Mouse (Mus musculus) mature B cell (primary cell): ENCODE data around the gene Cdk5rap3.

ENCODE experiments used
- in situ Hi-C: fragments of 300-500 bp; cut with MboI; formaldehyde crosslinking; loops from 2 replicates; pipeline ENCODE4 v1.14.3; 2019

The Cdk5rap3 gene

DNA sequence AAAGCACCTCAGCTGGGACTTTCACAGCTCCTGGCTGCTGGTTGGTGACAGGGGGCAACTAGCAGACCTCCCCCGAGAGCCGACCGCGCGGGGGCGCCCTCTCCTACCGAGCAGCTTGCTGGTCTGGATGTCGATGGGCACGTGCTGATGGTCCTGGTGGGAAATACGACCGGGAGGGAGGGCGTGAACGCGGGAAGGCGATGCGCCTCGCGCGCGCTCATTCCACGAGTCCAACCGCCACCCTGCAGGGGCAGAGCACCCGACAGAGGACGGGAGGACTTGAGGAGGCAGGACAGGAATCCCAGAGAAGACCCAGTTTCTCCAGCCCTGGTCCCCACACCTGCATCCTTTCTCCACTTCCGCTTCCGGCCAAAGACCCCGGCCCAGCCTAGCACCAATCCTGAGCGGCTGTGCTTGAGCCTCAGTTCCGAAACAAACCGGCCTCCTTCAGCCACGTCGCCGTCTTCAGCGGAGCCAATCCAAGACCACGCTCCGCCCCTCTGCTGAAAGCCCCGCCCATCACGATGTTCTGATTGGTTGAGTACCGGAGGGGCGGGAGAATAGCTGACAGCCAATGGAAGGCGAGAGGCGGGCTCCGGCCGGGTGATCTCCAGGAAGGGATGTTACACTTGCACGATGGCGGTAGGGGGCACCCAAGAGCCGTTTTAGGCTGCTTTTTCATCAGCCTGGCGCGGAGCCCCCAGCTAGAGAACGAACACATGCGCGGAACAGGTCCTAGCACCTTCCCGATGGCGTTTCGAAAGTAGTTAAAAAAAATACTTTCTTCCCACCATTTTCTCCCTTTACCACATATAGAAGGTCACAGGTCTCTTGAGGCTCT is at the start of gene Cdk5rap3:
Cdk5rap3 (minus strand) TSS at position 453 of the 841 bp plus-strand sequence.
- in situ Hi-C loops, result no loop called here

DNA sequence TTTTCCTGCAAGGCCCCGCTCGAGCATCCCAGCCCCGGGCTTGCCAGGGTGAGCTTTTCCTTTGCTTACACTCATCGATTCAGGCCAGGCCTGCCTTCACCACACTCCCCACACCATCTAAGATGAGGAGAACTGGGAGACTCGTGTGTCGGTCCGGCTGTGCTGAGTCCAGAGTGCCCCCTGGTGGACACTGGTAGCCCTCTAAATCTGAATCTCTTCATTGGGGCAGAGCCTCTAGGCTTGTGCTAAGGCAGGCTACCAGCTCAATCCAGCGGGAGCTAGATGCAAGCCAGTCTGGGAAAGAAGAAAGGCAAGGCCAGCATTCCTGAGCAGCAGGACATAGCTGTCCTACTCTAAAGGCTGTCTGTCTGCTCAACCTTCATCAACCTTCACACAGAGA is 47.3 kb upstream of the Cdk5rap3 start:
- in situ Hi-C loops, result no loop called here

DNA sequence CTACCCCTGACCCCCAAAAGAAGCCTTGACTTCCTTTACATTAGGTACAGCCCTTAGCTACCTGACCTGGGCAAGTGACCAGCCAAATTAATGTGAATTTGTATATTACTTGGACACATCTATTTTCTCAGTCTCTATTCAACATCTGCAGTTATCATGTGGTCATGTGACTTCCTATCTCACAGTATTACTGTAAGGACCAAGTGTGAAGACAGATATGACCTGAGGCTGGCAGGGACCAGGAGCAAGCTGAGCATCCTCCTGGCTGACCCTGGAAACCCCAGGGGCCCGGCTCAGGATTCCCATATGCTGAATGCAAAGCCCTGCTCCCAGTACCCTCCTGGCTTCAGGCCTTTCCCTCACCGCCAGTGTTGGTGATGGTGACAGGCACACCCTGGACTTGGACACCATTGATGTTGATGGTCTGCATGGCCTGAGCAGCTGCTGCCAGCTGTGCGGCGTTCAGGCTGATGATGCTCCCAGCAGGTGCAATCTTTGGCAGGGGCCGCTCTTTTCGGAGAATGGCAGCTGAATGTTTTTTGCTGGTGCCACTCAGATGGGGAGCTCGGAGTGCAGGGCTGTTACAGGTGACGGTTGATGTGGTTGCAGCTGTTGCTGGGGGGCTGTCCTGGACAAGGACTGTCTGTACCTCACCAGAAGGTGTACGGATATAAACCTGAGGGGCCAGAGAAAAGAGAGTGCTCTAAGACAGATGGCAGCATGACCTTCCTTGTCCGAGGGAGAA is 40.9 kb upstream of the Cdk5rap3 start:
- in situ Hi-C loops, result no loop called here

DNA sequence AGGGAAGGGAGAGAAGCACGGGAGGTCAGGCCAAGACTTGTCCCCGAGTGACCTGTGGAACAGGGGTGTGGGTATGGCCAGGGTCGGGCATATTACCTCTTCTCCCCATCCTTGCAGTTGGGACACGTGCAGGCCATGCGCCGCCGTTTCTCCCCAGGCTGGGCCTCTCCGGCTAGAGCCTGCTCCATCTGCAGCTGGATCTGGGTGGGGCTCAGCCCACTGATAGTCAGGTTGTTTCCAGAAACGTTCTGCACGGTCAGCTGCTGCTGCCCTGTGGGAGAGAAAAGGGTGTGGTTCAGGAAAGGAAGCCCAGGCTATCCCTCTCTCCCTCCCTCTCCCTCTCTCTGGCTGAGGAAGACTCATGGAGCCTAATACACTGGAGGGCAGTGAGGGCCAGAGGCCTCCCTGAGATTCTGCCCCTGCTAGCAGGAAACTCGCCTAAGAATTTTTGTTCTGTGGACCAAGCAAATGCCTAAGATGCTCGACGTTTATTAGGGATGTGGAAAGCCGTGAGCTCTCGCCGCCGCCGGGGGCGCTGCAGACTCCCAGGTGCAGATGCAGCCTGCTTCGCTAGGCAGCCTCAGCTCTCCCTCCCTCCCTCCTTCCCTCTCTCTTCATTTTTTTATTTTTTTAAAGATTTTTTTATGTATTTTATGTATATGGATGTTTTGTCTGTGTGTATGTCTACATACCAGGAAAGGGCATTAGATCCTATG is 39.9 kb upstream of the Cdk5rap3 start:
- in situ Hi-C loops, result no loop called here

DNA sequence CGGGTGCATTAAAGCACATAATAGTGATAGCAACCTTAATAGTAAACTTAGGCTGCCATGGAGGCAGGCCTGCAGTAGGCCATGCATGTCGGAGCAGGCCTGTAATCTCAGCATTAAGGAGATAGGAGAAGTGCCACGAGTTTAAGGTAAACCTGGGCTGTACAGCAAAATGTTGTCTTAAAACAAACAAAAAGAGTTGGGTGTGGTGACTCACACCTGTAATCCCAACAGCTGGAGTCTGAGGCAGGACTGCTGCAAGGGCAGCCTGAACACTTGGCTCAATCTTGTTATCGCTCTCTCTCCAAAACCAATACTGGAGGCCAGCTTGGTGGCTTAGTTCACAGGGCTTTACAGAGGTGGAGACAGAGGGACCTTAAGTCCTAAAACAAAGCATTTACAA is 38.8 kb upstream of the Cdk5rap3 start:
- in situ Hi-C loops, result no loop called here

DNA sequence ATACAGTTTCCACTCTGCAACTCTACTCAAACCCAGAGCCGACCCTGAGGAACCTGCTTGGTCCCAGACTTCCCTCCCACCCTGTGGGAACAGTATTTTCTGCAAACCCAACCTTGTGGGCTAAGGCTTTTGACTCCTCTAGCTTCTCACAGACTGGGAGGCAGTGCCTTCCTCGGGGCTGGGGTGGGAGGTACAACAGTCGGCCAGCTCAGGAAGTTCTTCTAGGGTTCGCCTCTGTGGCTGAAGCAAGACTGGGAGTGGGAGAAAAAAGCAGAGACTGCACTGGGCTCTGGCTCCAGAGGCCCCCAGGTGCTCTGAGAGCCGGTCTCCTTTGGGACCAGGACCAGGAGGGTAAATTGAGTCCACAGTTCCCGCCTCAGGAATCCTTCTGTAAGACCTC is 36.6 kb upstream of the Cdk5rap3 start:
- in situ Hi-C loops, result no loop called here

DNA sequence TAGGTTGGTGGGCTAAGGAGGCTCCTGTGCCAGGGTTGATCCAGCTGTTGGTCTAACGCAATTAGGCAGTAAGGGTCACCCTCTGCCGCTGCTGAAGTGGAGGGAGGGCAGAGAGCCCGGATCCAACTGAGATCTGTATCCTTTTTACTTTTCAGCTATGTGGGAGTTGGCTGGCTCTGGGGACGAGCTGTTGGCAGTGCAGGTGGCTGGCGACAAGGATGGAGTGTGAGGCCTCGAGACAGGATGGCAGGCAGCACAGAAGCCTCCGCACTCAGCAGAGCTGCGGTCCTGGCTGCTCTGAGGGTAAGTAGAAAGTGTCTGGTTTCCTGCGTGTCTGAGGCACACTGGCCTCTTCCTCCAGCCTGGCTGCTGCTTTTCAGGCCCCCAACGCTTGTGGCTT is 36.1 kb upstream of the Cdk5rap3 start:
- in situ Hi-C loops, result no loop called here

DNA sequence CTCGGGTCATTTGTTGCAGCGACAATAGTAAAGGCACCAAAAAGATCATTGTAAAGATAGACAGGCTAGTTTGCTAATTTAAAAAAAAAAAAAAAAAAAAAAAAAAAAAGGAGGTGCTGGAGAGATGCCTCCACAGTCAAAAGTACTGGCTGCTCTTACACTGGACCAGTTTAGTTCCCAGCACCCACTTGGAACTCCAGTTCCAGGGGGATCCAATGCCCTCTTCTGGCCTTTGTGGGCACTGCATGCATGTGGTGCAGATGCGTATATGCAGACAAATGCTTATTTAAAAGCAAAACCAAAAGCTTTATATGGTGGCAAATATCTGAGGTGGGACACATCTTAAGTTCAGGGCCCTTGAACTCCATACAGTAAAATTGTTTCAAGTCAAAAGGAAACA is 34.5 kb upstream of the Cdk5rap3 start:
- in situ Hi-C loops, result no loop called here

DNA sequence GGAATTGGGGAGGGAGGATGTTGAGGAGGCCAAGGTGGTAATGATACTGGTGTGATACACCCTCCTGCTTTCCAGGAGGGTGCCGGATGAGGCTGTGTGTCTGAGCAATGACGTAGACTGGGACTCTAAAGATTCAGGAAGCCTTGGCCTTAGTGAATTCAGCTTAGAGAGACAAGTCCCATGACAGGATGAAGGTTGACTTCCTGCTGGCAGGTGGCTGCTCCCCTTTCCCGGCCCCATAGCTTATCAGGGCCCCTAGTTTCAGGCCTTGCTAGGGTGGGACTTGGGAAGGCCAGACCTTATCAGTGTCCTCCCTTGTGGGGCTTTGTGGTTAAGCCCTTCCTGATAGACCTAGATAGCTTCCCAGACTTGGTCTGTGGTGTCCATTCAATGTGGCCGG is 31.6 kb upstream of the Cdk5rap3 start:
- in situ Hi-C loops, result no loop called here

DNA sequence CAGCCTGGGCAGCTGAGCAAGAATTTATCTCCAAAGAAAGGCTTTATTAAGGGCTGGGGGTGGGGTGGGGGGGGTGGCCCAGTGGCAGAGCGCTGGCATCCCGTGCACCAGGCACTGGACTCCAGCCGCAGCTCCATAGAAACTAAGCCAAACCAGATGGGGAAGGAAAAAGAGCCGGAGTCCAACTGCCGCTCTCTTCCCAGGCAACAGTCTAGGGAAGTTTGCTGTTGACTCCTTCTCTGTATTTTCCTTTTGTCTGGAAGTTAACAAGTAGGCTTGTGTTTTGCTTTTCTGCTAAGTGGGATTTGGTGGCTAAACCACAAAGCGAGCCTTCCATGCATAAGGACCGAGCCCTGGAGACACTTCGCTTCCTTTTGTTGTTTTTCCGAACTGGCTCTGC is 30.2 kb upstream of the Cdk5rap3 start:
- in situ Hi-C loops, result no loop called here

DNA sequence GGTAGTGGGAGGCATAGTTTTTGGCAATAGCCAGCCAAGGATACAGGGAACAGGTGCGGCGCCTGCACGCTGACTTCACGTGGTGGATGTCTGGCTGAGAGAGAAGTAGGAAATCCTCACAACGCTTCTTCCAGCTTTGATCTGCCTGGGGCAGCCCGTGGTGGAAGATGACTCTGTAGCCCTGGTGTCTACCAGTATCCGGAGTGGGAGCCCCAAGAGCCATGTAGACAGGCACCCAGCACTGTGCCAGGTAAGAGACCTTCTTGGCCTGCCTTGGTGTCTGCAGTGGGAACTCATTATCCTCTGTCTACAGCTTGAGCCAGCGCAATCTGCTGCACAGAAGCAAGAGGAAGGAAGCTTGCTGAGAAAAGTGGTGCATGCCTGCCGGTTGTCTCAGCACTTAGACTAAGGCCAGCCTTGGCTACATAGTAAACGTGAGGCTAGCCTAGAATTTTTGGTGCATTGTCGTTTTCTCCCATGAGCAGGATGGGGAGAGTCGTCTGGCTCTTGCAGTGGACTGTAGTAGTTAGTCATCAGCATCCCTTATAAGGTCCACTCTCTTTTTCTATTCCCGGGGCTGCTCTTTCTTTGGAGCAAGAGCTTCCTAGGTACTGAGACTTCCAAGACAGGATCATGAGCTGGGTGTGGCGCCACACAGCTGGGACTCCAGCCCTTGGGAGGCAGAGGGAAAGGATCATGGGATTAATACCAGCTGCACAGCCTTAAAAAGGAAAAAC is 28.7 kb upstream of the Cdk5rap3 start:
- in situ Hi-C loops, result no loop called here

DNA sequence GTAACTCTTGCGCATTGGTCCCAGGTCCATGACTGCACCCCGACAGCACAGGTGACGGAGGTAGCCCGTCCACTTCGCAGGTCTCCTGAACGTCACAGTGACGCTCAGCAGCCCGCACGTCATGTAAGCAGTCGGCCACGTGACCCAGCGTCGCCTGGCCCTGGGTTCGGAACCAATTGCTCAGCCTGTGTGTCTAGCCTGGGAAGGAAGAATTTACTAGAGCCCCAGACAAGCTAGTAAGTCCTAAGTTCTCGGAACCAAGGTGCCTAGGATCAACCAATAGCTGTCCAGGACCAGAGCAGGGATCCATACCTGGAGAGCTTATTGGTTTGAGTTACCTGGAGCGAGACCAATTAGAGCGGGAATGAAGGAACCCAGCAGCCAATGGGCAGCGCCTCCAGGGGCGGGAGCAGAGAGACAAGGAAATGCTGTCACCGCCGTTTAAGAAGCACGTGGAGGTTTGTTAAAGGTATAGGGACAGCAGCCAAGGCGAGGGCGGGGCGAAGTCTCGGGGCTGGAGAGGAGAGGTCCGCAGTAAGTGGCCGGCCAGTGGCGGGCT is 27.5 kb upstream of the Cdk5rap3 start, which contains the start of gene Pnpo:
Pnpo (minus strand) TSS at position 241 of the 559 bp plus-strand sequence.
- in situ Hi-C loops, result no loop called here

DNA sequence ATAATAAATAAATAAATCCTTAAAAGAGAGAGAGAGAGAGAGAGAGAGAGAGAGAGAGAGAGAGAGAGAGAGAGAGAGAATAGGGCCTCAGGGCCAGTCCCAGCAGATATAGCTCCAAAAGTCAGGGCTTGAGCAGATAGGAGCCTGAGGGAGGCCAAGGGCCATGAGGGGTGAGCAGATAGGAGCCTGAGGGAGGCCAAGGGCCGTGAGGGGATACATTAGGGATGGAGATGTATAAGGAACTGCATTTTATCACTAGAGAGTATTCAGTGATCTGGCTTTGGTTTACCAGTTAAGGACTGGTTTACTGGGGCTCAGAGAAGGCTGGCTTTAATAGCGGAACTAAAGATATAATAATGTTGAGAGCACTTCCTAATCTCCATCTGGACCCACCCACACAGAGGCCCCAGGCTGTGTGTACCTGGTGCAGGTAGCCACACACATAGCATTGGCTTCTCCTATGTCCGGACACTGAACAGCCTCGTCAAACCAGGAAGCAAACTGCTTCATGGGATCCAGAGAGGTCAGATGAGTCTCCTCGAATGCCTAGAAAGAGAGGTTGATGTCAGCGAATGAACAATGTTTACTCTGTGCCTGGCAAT is 25.8 kb upstream of the Cdk5rap3 start:
- in situ Hi-C loops, result no loop called here

DNA sequence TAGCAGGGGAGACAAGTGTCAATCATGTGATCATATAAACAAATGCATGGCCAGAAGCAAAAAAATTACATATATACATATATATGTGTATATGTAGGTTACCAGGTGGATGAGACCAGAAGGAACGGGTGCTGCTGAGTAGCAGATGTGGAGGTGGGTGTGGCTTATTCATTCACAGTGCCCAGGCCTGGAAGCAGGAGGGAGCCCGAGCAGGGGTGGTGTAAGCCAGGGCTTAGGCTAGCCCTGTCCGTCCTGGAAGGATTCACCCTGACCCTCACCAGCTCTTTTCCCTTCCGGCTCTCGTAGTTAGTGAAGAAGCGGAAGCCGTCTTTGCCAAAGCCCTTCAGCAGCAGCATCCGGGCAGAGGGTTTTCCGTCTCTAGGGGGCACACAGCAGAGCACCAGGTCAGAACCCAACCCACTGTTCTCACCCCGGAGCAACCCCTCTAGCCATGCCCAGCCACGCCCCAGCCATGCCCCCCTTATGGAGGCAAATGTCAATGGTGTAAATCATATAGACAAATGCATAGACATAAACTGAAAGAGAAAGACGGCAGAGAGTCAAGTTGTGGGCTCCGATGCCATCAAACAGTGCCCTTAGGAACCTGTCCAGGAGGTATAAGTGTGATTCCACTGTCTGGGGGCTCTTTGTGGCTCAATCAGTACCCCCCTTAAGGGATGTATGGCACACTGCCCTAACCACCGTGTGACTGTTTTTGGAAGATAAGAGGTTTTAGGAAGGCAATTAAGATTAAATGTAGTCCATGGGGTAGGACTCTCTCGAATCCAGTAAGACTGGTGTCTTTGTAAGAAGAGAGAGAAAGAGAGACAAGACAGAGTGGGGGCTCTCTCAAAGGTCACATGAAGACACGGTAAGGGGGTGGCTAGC is 24.5 kb upstream of the Cdk5rap3 start:
- in situ Hi-C loops, result no loop called here

DNA sequence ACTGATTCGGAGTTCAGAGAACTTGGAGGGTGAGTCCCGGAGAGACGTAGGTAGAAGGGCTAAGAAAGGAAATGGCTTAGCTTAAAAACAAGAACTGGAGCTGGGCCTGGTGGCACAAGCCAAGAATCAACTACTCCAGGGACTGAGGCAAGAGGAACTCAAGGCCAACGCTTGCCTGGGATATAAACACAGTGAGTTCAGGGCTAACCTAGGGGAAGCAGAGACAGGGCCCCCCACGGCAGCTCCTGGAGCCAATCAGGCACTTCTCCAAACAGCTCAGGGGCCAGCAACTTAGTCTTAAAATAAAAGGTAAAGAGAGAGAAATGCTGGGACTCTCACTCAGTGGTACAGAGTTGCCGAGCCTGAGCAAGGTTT is 22.1 kb upstream of the Cdk5rap3 start:
- in situ Hi-C loops, result no loop called here

DNA sequence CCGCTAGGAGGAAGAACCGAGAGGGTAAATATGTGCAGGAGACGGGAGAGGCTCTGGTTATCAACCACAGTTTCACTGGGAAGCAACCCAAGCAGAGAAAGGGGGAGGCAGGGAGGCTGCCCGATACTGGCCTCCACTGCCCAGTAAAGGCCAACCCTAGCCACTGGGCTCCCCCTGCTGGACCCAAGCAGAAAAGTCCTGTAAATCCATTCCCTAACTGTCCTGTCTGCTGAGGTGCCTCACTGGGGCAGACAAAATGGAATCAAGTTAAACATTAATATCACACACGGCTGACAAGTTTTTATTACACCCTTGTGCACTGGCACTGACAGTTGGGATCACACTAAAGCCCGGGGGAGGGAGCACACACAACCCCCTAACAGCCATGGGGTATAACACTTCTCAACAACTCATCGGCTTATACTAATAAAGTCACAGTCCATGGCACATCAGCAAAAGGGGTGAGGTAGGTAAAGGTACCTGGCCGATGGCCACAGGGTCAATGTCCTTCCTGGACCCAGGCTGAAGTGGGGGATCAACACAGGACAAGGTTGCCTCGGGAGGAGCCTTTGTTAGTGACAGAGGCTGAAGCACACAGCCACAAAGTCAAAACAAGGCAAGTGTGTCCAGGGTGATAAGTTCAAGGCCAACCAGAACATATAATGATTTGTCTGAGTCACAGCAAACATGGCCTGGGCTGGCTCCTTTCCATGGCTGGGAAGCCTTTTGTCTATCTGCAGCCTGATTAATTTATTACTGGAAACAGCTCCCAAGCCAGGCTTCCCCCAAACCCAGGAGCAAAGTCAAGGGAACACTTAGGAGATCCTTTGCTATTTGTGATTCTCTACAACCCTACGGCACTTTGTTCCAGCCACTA is 21.5 kb upstream of the Cdk5rap3 start:
- in situ Hi-C loops, result no loop called here

DNA sequence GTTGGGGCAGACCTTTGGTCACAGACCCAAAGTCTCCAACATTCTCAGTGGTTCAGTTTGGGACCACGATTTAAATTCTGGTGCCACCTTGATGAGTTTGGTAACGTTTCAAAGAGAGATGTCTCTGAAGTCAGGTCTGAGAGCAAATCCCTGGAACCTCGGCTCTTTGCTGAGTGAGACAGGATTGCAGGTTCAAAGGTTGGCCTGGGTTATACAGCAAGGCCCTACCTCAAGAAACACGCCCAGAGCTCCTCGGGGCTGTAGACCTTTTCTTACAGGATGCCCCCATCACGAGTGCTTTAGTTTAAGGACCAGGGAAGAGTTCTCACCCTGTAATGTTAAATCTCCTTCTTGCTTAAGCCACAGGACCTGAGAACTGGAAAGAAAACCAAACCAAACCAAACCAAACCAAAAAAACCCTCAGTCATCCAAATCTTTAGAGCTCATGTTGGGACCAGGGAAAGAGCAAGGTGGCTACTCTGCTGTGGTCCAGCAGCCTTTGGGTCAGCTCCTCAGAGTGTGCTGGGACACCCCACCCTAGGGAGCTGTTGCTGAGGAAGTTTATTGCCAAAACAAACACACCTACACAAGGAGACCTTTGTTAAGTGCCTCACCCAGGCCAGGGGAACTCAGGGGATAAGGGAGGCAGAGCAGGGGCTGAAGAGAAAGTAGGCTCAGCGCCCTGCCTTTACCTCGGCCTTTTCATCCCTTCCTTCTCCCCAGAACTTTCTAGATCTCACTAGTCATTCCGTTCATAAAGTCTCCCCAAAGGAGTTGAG is 19.8 kb upstream of the Cdk5rap3 start:
- in situ Hi-C loops, result no loop called here

DNA sequence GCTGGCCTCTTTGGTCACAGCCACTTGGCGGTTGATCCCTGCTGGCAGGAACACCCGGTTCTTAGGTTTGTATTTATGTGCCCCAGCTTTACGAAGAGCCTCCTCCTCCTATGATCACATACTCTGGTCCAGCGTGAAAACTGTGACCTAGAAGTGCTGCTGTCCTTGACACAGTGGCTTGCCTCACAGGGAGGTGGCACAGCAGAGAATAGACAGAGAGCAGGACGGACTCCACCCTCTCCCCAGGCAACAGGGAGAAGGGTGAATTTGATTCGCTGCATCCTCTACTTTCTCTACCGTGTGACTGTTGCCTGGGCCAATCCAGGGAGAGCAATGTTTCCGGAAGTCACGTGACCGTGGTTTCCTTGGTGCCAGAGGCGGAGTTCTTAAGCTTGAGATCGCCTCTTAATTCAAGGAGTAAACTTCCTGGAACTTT is 18.6 kb upstream of the Cdk5rap3 start:
- in situ Hi-C loops, result no loop called here
